Mouse (Mus musculus) megakaryocyte, embryonic 14.5 days (primary cell): ENCODE data around the gene Fam173b. TPM values are rescaled to one million over a fixed set of nuclear protein-coding genes. Genes with fewer than 3 reads are reported as not detected.

Experiments
- H3K27me3 ChIP-seq: replicated peaks from 2 replicates; pipeline ENCODE3; 2012; ENCODE audit warnings: inconsistent platforms
- H3K36me3 ChIP-seq: replicated peaks from 2 replicates; pipeline ENCODE3; 2012; ENCODE audit warnings: low read length, inconsistent platforms, mixed read lengths
- H3K4me1 ChIP-seq: 2 replicates; pipeline ENCODE4 v1.6.1; 2012; ENCODE audit warnings: inconsistent platforms
- H3K4me3 ChIP-seq: replicated peaks from 2 replicates; pipeline ENCODE3; 2012; ENCODE audit warnings: moderate library complexity, mild to moderate bottlenecking, inconsistent platforms
- H3K9me3 ChIP-seq: 2 replicates; pipeline ENCODE4 v1.6.1; 2012; ENCODE audit warnings: inconsistent platforms
- FLI1 ChIP-seq: IDR thresholded peaks from 2 replicates; pipeline ENCODE4 v1.6.1; 2012; ENCODE audit warnings: low read length, inconsistent platforms, mixed read lengths
- GATA1 ChIP-seq: IDR thresholded peaks from 3 replicates; pipeline ENCODE4 v1.6.1; 2012; ENCODE audit warnings: mixed read lengths, low read length, inconsistent platforms, borderline replicate concordance
- polyA plus RNA-seq: library from polyadenylated mRNA; stranded (reverse); fragments of >175 nt; gene quantifications from 2 replicates; pipeline ENCODE4 v1.2.3, GENCODE M21; 2012; ENCODE audit warnings: low replicate concordance; ENCODE audit not compliant: insufficient read depth

Gene Fam173b
- polyA plus RNA-seq, 1 experiment: 3.6 TPM

DNA sequence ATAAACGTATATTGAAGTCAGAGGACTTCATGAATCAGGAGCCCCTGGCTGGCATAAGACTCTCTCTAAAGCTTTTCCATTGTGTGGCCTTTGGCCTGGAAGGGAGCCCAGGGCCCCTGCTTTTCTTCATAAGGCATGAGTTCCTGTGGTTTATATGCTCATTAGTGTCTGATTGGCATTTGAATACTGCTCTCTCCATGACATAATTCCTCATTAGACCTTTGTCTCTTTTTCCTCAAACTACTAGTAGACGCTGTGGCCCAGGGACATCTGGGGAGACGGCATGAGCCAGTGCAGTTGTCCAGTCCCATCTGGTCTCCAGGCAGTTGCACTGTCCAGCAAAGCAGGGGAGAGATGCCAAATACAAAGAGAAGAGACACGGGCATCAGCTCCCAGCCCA, 60.1 kb downstream of the Fam173b start:
- Histone ChIP-seq H3K4me3 (no peak overlapping the region), H3K36me3 (no peaks in the 10 kb centered on the region), H3K27me3 (no peaks in the 10 kb centered on the region), H3K9me3 (no peaks in the 10 kb centered on the region), H3K4me1 (no peaks in the 10 kb centered on the region)
- TF ChIP-seq FLI1 (no peak), GATA1 (no peak)

DNA sequence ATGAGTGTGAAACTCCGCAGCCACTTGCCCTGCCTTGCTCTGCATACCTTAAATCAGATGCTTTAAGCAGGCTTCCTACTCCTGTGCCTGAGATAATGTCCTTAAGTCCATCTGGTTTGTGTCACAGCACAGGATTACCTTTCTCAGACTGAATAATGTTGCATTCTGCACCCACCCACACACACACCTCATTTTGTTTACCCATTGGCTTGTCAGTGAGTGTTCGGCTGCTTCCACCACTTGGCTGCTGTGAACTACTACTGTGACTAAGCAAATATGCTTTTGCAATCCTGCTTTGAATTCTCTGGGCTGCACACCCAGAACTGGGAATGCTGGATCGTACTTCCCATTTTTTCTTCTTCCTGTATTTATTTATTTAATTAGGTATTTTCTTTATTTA, 61.4 kb downstream of the Fam173b start:
- Histone ChIP-seq H3K36me3 (no peaks in the 10 kb centered on the region), H3K27me3 (no peaks in the 10 kb centered on the region), H3K4me3 (no peak overlapping the region), H3K9me3 (no peaks in the 10 kb centered on the region), H3K4me1 (no peaks in the 10 kb centered on the region)
- TF ChIP-seq GATA1 (no peak), FLI1 (no peak)

Other genes with a start within 250 kb of the Fam173b start
- 6.1 and 23.0 TPM in 2 replicates for gene Ankrd33b, start 234.1 kb upstream of the Fam173b start, polyA plus RNA-seq
- 6.7 TPM in 1 of 2 replicates, not detected in the other for gene Ropn1l, start 148.1 kb upstream of the Fam173b start, polyA plus RNA-seq
- 18.8 and 34.5 TPM in 2 replicates for gene March6, start 70.8 kb upstream of the Fam173b start, polyA plus RNA-seq
- not detected in 2 replicates for gene Cmbl, start 36.5 kb upstream of the Fam173b start, polyA plus RNA-seq
- gene Cct5, start within 50 bp of the Fam173b start, polyA plus RNA-seq: 6.1 and 19.7 TPM in 2 replicates